Mouse (Mus musculus): ENCODE measurements around the gene Nmu. TPM values are rescaled to one million over a fixed set of nuclear protein-coding genes. Genes with fewer than 3 reads are reported as not detected.

Gene Nmu
- total and polyA plus RNA-seq, 2 experiments from 2014 or later = not detected

DNA sequence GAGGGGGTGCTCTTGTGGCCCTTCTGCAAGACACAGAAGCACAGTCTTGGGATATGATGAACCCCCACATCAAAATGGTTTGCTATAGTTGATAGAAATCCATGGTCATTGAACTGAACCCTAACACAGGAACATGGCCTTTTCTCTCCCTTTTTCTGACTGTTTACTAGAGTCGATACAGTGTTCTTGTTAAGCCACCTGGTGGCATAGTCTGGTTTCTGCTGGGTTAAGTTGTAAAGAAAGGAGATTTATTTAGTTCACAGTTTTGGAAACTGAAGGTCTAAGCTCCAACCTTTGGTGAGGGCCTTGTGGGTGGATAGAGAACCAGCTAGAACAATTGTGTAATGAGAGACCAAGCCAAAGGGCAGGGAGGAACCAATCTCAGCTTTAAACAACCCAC lies 3.5 kb downstream of the Nmu start:
- TF ChIP-seq EP300 (IDR thresholded peaks at IDR 0.05; ENCODE audit: low read depth) (no peak), CTCF (IDR thresholded peaks at IDR 0.05; ENCODE audit: low read depth) (0 out of 2 replicates have a peak, but pooled peaks have one; percentile 12)
- DNase-seq (ENCODE audit: low spot score) (no peak), ATAC-seq (ENCODE audit: insufficient read depth, low read depth) (no peak)
- no peak overlapping the region for H3K9ac ChIP-seq (replicated peaks; ENCODE audit: low read depth, low read length)
- no peaks in the 10 kb centered on the region for H3K36me3 ChIP-seq (replicated peaks; ENCODE audit: control insufficient read depth, insufficient read depth, low read length)
- H3K4me2 ChIP-seq (ENCODE audit: low read depth, low read length) = no peak overlapping the region
- no peaks in the 10 kb centered on the region for H3K4me1 ChIP-seq (ENCODE audit: control insufficient read depth, insufficient read depth)
- WGBS = 68% methylated on average over 1 of the region's 1 CpGs
- H3K27ac ChIP-seq (ENCODE audit: low read depth) = no peak overlapping the region
- peaks cover 26% of the 10 kb centered on the region for H3K27me3 ChIP-seq (ENCODE audit: control insufficient read depth, insufficient read depth, low read length)
- H3K9me3 ChIP-seq (replicated peaks; ENCODE audit: control insufficient read depth, low read length) = no peaks in the 10 kb centered on the region
- H3K4me3 ChIP-seq (ENCODE audit: low read depth, low read length) = no peak overlapping the region

DNA sequence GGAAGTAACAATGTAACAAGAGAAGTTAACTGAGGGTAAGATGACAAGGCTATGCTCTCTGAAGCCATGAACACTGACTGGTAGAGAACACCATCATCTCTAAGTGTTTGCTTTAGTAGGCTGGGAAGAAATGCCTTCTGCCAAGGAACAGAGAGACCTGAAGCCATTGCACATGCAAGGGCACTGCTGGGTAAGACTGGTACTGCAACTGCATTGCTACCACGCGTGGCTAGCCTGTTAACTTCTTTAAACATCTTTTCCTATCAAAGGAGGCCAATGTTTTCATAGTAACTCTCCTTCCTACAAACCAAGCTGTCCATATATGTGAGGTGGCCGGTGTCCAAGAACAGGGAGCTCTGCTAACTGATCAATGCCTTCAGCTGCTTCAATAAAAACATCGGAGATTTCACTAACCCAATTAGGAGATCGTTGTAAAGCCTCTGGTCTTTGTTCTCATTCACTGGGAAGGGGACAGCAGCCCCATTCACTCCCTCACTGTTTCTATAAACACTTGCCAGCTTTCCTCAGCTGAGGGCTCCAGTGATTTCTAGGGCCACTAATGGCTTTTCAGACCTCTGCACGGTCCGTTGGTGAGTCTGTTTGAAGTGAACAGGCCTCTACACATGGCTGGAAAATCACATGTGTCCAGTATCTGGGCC lies 11.5 kb downstream of the Nmu start:
- H3K27ac ChIP-seq (ENCODE audit: low read depth) = no peak overlapping the region
- ATAC-seq (ENCODE audit: insufficient read depth, low read depth) (no peak), DNase-seq (ENCODE audit: low spot score) (no peak)
- WGBS = 69% methylated on average over 7 of the region's 7 CpGs
- no peaks in the 10 kb centered on the region for H3K9me3 ChIP-seq (replicated peaks; ENCODE audit: control insufficient read depth, low read length)
- TF ChIP-seq EP300 (IDR thresholded peaks at IDR 0.05; ENCODE audit: low read depth) = no peak
- no peak for TF ChIP-seq CTCF (IDR thresholded peaks at IDR 0.05; ENCODE audit: low read depth)
- no peak overlapping the region for H3K9ac ChIP-seq (replicated peaks; ENCODE audit: low read depth, low read length)
- no peaks in the 10 kb centered on the region for H3K4me1 ChIP-seq (ENCODE audit: control insufficient read depth, insufficient read depth)
- H3K36me3 ChIP-seq (replicated peaks; ENCODE audit: control insufficient read depth, insufficient read depth, low read length) = no peaks in the 10 kb centered on the region
- H3K4me3 ChIP-seq (ENCODE audit: low read depth, low read length) = no peak overlapping the region
- no peak overlapping the region for H3K4me2 ChIP-seq (ENCODE audit: low read depth, low read length)
- H3K27me3 ChIP-seq (ENCODE audit: control insufficient read depth, insufficient read depth, low read length) = no peaks in the 10 kb centered on the region

DNA sequence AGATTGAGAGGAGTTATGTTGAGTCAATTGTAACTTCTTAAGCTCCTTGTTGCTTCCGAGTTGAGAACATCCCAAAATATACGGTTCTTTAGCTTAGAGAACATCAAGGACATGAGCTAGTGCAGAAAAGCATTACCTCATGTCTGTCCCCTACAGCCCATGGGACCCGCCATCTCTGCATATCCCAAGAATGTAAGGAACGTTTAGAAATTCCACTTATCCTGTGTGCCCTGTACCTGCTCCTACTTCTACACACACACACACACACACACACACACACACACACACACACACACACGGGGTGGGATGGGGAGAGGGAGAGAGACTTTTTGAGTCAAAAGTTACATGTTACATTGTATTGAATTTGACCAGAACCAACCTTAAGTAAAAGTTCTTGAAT lies 12.1 kb downstream of the Nmu start:
- WGBS = 68% methylated on average over 5 of the region's 5 CpGs
- TF ChIP-seq CTCF (IDR thresholded peaks at IDR 0.05; ENCODE audit: low read depth) (no peak), EP300 (IDR thresholded peaks at IDR 0.05; ENCODE audit: low read depth) (no peak)

DNA sequence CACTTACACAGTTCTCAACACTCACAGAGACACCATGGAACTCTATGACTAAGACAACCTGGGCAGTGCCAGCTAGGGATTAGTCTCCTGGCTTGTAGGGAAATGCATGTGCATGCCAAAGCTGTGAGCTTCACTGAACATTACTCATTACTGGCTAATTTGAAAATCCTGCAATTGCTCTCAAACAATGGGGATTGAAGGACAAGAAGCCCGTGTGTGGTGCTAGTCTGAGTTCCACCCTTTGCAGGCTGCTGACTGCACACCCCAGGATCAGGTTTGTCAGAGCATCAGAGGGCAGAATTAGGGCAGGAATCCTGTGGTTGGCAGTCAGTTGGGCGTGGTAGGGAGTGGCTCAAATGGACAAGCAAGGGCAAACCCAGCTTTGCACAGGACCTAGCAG lies 17.5 kb downstream of the Nmu start:
- Histone ChIP-seq H3K9ac (replicated peaks; ENCODE audit: low read depth, low read length) (no peak overlapping the region), H3K4me3 (ENCODE audit: low read depth, low read length) (no peak overlapping the region), H3K4me1 (ENCODE audit: control insufficient read depth, insufficient read depth) (no peaks in the 10 kb centered on the region), H3K4me2 (ENCODE audit: low read depth, low read length) (no peak overlapping the region), H3K27ac (ENCODE audit: low read depth) (no peak overlapping the region), H3K9me3 (replicated peaks; ENCODE audit: control insufficient read depth, low read length) (no peaks in the 10 kb centered on the region), H3K27me3 (ENCODE audit: control insufficient read depth, insufficient read depth, low read length) (no peaks in the 10 kb centered on the region), H3K36me3 (replicated peaks; ENCODE audit: control insufficient read depth, insufficient read depth, low read length) (no peaks in the 10 kb centered on the region)
- ATAC-seq (ENCODE audit: insufficient read depth, low read depth) = no peak
- no peak for DNase-seq (ENCODE audit: low spot score)
- TF ChIP-seq EP300 (IDR thresholded peaks at IDR 0.05; ENCODE audit: low read depth) (no peak), CTCF (IDR thresholded peaks at IDR 0.05; ENCODE audit: low read depth) (no peak)
- WGBS = 55% methylated on average over 2 of the region's 2 CpGs

More for the DNA sequence above, 12.1 kb downstream of the Nmu start:
- H3K4me1 ChIP-seq (ENCODE audit: control insufficient read depth, insufficient read depth) = no peaks in the 10 kb centered on the region
- H3K9me3 ChIP-seq (replicated peaks; ENCODE audit: control insufficient read depth, low read length) = no peaks in the 10 kb centered on the region
- H3K36me3 ChIP-seq (replicated peaks; ENCODE audit: control insufficient read depth, insufficient read depth, low read length) = no peaks in the 10 kb centered on the region
- H3K9ac ChIP-seq (replicated peaks; ENCODE audit: low read depth, low read length) = no peak overlapping the region
- no peak overlapping the region for H3K27ac ChIP-seq (ENCODE audit: low read depth)
- H3K27me3 ChIP-seq (ENCODE audit: control insufficient read depth, insufficient read depth, low read length) = no peaks in the 10 kb centered on the region
- no peak overlapping the region for H3K4me2 ChIP-seq (ENCODE audit: low read depth, low read length)
- ATAC-seq (ENCODE audit: insufficient read depth, low read depth) = no peak
- no peak for DNase-seq (ENCODE audit: low spot score)
- H3K4me3 ChIP-seq (ENCODE audit: low read depth, low read length) = no peak overlapping the region

DNA sequence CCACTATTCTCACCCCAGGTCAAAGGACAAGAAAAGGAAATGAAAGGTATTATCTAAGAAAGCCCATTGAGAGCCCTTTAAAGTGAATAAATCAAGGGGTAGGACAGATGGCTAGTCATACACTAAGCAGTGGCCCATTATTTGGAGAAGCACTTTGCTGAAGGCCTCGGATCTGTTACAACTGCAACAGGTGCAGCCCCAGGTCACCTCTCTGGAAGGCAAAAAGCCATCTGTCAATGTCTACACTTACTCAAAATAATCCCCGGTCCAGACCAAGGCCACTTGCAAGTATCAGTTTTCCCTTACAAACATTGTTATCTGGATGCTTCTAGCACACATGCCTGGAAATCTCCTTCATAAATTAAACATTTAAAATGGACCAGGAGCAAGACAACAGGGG lies 22.7 kb downstream of the Nmu start:
- Histone ChIP-seq H3K4me2 (ENCODE audit: low read depth, low read length) (no peak overlapping the region), H3K36me3 (replicated peaks; ENCODE audit: control insufficient read depth, insufficient read depth, low read length) (no peaks in the 10 kb centered on the region), H3K9me3 (replicated peaks; ENCODE audit: control insufficient read depth, low read length) (no peaks in the 10 kb centered on the region), H3K4me3 (ENCODE audit: low read depth, low read length) (no peak overlapping the region), H3K9ac (replicated peaks; ENCODE audit: low read depth, low read length) (no peak overlapping the region), H3K27ac (ENCODE audit: low read depth) (no peak overlapping the region), H3K27me3 (ENCODE audit: control insufficient read depth, insufficient read depth, low read length) (no peaks in the 10 kb centered on the region), H3K4me1 (ENCODE audit: control insufficient read depth, insufficient read depth) (no peaks in the 10 kb centered on the region)
- ATAC-seq (ENCODE audit: insufficient read depth, low read depth) = no peak
- TF ChIP-seq CTCF (IDR thresholded peaks at IDR 0.05; ENCODE audit: low read depth) (no peak), EP300 (IDR thresholded peaks at IDR 0.05; ENCODE audit: low read depth) (no peak)
- WGBS = 59% methylated on average over 2 of the region's 2 CpGs
- no peak for DNase-seq (ENCODE audit: low spot score)

DNA sequence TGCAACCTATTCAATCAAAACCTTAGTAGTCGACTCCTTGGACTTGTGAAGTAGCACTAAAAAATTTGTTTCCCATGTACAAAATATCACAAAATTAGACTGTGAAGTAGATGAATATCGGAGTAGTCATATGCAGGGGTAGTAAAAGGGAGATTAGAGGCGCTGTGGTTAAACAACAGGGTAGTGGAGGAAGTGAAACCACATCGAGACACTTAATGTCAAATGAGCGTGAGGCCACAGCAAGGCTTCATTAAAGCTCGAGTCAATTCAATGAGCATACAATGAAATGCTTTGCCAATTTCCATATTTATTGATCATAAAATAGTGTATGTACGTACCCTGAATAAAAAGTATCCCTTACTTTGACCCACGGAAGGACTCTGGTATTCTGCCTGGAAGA lies 26.5 kb downstream of the Nmu start:
- H3K27me3 ChIP-seq (ENCODE audit: control insufficient read depth, insufficient read depth, low read length) = no peaks in the 10 kb centered on the region
- no peaks in the 10 kb centered on the region for H3K9me3 ChIP-seq (replicated peaks; ENCODE audit: control insufficient read depth, low read length)
- no peak overlapping the region for H3K27ac ChIP-seq (ENCODE audit: low read depth)
- H3K4me1 ChIP-seq (ENCODE audit: control insufficient read depth, insufficient read depth) = no peaks in the 10 kb centered on the region
- H3K36me3 ChIP-seq (replicated peaks; ENCODE audit: control insufficient read depth, insufficient read depth, low read length) = no peaks in the 10 kb centered on the region
- 76% methylated on average over 8 of the region's 8 CpGs for WGBS
- TF ChIP-seq EP300 (IDR thresholded peaks at IDR 0.05; ENCODE audit: low read depth) (no peak), CTCF (IDR thresholded peaks at IDR 0.05; ENCODE audit: low read depth) (no peak)
- no peak for DNase-seq (ENCODE audit: low spot score)
- H3K4me3 ChIP-seq (ENCODE audit: low read depth, low read length) = no peak overlapping the region
- no peak overlapping the region for H3K9ac ChIP-seq (replicated peaks; ENCODE audit: low read depth, low read length)
- H3K4me2 ChIP-seq (ENCODE audit: low read depth, low read length) = no peak overlapping the region
- no peak for ATAC-seq (ENCODE audit: insufficient read depth, low read depth)
